Mouse (Mus musculus): ENCODE measurements around the gene Ppfia3.

DNA sequence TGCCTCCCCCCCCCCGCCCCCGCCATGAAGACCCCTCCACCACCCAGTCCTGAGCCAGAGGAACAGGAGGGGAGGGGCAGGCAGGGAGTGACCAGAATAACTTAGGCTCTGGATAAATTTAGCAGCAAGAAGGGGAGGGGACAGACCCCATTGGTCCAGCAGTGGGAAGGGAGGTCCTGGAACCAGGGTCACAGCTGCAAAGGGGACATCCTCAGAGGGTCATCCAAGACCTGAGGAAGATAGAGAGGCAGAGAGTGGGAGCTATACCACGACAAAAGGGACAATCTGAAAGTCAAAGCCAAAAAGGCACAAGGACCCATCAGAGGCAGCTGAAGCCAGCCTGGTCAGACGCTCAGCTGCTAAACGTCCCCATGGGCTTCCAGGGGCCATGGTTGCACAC lies 31.8 kb downstream of the Ppfia3 start, which contains the start of gene Hrc:
- TF ChIP-seq ZNF384 (IDR thresholded peaks at IDR 0.05; ENCODE audit: low read depth, low read length) (no peak), HCFC1 (IDR thresholded peaks at IDR 0.05; ENCODE audit: borderline replicate concordance, insufficient read depth, low read length) (no peak), MAFK (IDR thresholded peaks at IDR 0.05; ENCODE audit: insufficient read depth, low read depth, low read length) (no peak), CHD2 (IDR thresholded peaks at IDR 0.05; ENCODE audit: low read depth, low read length) (no peak)
